Mouse (Mus musculus): ENCODE measurements around the gene Cntn4. TPM values are rescaled to one million over a fixed set of nuclear protein-coding genes. Genes with fewer than 3 reads are reported as not detected.

Cntn4 gene
- polyA plus RNA-seq (2017; shearing (Covaris generic)), result not detected

DNA sequence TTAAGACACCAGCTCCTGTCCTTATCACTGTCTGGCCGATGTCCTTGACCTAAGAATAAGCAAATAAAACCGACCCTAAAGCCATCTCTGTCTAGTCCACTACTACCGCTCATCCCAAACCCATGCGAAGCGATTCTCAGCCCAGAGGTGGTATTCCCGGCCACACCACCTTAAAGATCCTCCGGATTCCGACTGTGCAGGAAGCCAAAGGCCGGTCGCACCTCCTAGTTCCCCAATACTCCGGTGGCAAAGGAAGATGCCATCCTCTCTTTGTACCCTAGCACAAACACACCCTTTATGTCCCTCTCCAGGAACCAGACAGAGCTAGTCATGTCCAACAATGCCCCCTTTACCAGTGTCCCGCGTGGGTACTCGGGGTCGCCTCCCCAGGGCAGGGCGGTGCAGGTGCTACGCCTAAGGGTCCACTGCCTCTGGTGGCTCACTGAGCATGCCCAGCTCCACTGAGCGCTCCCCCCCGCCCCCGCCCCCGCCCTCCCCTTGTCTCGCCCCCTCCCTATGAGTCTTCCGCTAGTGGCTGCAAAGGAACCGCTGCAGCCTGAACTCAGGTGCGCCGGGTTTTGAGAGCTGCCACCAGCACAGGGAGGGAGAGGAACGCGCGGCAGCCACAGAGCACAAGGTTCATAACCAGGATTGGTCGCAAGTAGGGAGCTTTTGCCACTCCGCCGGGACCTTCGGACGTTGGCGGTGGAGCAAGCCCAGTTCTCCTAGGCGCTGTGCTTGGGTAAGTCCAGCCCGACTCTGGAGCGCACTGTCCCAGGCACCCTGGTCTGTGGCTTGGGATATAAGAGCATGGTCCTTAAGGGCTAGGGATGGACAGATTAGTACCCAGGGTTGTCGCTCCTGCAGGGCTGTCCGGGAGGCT is at the start of gene Cntn4:
TSS of gene Cntn4 (plus strand) at position 512 of the 883 bp plus-strand sequence.
- no peak for ATAC-seq

DNA sequence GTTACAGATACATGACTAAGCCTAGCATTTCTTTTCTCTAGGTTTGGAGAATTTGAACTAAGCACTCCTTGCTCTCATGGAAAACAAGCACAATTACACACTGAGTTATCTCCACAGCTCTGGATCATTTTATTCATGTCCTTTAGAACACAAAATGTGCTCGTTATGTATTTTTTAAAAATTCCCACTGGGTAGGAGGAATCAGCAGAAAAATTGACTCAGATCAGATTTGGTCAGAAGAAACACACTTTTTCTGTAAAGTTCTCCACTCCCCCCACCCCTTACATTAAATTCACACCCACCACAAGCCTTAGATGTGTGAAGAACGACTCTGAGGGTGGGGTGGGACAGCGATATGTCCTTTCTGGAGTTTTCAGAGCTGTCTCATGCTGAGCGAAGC is 3.2 kb upstream of the Cntn4 start:
- ATAC-seq, result no peak

DNA sequence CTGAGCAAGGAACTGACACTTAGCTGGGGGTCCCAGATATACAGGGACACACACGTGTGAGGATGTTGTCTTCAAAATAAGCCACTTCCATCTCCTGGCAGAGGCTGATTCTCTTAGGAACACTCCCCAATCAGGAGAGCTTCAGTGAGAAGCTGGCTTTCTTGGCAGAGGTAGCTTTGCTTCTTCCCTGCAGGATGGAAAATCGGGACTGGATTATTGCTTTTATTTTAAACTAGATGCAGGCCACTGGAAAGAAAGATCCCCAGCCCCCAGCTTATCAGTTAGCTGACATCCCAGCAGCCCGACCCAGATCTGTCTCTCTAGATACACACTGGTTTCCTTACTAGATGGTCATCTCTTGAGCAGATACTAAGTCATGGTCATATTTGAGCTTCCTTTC is 2.4 kb upstream of the Cntn4 start:
- ATAC-seq, result no peak

DNA sequence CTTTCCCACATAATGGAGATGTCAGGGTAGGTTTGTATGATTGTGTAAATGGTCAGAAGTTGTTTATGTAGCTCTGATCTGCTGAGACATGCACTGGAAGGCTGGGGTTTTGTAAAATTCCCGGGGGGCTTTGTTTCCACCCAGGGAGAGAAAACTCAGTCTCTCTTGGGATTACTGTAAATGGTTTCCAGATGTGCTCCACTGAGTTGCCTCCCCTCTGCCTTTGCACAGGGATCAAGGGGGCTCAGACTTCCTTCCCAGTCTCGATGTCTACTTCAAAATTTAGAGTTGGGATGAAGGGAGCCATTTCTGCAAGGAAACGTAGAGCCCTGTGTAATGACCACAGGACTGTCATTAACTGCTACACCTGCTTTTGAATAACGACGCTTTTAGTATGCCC is 823 bp upstream of the Cntn4 start:
- no peak for ATAC-seq

DNA sequence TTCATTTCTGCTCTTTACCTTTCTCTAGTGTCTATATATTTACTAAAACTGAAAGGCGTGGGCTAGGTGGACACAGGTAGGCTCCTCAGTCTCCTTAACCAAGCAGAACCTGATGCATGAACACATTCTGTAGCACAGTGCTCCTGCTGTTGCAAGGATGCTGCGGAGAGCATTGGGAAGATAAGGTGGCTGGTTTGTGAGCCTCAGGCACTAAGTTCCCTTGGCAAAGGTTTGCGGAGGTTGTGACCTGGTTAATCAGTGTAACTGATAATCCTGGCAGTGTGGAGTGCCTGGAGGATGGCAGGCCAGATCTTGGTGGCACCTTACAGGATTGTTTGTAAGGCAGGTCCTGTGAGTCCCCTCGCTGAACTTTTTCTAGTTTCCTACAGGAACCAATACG is 1.3 kb downstream of the Cntn4 start:
- ATAC-seq, result no peak

DNA sequence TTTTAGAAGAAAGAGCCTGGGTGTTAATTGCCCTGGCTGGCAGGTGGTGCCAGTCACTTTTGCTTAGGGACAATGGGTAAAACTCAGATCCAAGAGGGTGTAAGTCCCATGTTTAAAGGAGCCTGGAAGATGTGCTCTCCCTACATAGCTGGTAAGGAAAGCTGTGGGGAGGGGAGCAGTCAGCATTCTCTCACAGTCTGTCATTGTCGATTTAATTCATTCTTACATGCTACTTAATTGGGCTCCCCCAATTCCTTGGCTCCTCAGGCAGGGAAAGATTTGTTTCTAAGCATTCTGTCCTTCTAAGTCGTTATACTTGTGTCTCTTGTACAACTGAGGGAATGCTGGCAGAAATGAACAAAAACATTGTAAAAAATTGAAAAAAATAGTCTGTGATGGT is 4.0 kb downstream of the Cntn4 start:
- no peak for ATAC-seq

DNA sequence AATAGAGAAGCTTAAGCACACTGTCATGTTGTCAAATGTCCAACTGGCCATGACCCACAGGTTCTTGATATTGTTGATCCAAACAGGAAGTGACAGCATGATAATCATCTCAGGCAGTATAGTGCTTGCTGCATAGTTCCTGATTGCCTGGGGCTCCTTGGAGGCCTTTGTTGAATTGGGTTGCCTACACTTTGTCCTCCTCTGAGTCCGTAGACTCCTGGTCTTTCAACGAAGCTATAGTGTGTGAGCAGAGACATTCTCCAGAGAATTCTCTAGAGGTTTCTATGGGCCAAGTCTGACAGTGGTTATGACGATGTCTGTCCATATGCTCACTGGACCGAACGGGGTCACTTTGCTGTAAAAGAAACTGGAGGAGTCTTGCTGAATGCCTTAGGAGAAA is 5.8 kb downstream of the Cntn4 start:
- ATAC-seq, result no peak

DNA sequence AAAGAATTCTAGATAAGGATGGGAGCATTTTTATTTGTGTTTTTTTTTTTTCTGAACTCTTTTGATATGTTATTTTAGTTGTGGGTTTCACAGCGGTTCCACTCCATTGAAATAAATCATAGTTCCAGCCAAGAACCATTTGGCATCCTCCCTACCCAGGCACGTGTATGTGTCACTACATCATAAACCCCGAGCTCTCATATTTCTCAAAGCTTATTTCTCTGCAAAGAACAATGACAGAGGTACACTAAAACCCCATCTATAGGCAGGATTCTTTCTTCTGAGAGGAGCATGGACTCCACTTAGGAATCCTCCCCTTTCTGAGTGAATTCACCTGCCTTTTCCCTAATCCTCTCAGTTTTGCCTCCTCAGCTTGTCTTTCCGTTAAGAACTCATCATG is 6.7 kb downstream of the Cntn4 start:
- no peak for ATAC-seq

DNA sequence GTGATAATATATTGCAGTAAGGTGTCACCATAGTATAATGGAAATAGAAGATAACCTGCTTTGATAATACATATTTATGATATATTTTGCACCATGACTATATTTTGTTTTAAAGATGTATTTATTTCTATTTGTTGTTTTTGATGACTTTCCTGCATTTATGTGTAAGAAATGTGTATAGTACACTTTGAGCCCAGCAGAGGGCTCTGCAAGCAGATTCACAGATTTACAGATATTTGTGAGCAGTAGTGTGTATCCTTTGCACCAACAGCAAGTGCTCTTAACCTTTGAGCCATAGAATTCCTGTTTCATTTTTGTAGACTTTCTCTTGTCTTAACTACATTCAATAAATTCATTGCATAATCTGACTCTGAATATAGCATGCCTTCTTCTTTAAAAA is 10.7 kb downstream of the Cntn4 start:
- no peak for ATAC-seq

DNA sequence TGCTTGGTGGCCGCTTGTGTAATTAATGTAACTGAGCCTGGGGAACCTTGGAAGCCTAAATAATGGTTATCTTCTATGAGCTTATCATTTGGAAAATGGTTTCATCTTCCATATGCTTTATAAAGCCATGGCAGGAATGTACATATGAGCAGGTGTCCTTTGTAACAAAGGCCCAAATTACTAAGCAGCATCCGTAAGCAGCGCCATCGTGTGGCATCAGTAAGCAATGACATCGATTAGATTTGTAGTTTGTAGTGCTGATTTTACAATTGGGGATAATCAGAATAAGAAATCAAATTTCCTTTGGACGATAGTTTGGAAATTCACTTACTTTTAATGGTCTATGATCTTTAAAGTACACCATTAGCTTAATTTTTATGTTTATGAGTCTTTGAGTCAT is 64.6 kb downstream of the Cntn4 start:
- ATAC-seq, result no peak

DNA sequence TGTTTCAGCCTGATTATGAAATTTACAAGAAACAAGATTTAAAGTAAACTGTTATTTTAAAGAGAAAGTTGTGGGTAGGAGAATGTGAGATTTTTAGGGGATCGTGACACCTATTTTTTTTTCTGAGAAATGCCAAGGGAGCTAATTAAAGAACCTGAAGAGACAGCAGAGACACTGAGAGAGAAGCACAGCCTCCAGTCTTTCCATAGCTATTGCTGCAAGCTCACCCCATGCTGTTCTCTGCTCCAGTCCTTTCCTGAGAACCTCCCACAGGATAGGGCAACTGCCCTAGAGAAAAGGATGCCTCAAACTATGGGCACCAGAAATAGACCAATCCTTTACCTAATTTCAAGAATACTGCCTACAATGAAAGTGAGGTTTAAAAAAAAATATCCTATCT is 103.2 kb downstream of the Cntn4 start:
- no peak for ATAC-seq

DNA sequence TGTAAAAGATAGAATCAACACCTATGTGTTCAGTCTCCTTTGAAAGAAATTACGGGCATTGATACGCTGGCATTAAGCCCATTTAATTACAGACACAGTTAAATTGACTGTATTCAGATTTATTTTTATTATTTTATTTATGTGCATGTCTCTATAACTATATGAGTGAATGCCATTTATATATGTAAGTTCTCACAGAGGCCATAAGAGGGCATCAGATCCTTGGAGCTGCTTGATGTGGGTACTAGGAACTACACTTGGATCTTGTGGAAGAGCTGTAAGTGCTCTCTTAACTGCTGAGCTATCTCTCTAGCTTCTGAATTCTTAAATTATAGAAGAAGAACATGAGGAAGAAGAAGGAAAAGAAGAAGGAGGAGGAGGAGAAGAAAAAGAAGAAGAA is 111.0 kb downstream of the Cntn4 start:
- no peak for ATAC-seq

DNA sequence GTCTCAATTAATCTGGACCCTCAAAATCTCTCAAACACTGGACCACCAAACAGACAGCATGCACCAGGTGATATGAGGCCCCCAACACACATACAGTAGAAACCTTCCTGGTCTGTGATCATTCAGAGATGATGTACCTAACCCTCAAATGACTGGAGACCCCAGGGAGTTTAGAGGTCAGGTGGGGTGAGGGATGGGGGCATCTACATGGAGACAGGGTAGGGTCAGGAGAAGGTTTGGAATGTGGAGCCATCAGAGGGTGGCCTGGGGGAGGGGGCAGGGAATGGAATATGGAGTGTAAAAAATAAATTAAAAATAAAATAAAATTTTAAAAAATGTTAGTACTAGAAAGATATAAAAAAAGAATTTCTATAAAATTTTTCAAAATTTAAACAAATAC is 157.6 kb downstream of the Cntn4 start:
- no peak for ATAC-seq

DNA sequence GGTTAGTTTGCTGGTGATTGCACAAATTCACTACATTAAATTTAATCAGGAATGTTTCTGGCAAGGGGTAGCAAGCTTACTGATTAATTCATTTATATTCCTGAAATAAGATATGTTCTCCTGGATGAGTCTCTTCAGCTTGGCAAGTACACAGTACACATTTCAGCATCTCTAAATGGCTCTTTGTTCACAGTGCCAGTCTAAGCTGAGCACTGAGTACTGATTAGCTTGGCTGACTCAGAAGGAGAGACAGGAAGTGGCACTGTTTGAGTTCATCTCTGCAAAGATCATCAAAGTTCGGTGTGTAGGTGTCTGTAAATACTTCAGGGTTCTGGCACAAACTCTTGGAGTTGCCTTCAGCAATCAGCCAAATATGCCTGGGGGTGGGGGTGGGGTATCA is 169.8 kb downstream of the Cntn4 start:
- ATAC-seq, result no peak

DNA sequence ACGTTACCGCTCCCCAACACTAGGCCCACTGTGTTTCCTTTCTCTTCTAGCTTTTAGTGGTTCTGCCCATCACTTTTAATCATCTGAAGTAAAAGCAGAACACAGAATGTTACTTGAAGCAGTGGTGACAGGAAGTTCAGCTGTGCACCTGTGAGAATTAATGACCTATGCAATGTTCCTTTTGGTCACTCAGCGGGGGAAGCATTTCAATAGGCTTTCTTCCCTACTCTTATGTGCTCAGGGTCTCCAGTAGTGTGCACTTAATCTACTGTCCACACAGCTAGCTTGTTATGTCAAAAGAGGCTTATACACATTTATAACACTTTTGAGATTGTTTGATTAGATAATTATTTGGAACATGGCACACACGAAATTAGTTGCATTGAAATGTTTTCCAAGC is 215.4 kb downstream of the Cntn4 start:
- no peak for ATAC-seq

DNA sequence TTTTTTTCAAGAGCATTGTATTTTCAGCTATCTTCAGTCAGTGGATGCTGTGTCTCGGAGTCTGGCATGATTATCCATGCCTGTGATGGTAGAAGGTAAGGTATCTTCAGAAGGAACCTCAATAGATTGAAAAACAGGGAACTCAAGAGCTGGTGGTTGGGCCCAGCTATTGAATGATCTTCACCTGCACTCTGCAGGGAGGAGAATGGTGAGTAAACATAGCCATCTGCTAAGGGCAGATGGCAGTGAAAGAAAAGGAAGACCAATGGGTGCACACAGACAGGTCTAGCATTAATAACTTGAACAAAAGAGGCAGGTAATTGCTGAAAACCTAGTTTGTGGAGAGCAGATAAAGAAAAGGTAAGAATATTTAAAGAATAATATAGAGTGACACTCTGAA is 261.0 kb downstream of the Cntn4 start:
- no peak for ATAC-seq

DNA sequence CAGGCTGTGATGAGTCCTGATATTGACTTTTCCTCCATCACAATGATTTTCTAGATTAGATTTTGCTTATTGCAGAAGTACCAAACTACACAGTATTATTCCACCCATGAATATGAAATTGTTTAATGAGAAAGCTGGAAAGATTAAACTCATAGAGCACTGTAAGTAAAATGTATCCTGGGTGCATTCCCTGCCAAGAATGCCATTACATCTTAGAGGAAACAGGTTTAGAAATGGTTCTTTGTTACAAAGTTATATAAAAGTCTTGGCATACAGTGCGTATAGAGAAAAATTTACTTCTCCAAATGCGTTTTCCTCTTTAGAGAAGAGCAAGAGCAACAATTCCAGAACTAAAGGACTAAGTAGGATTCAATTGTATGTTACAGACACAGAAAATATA is 261.8 kb downstream of the Cntn4 start:
- no peak for ATAC-seq

DNA sequence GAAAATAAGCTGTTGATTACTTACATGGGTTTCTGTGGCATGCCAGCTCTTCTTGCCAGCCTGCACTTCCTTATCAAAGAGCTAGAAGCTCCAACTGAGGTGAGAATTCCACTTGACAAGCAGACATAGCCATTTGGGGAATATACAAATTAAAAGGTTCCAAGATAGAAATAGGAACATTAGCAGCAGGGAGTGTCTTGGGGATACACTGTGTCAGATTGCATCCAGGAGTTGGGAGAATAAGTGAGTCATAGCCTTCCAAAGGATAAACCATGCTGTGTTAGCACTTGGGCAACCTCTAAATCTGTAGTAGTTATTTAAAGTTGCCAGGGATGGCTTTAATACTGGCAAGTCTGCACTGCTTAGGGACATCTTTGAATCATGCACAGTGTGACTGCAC is 263.1 kb downstream of the Cntn4 start:
- ATAC-seq, result no peak

DNA sequence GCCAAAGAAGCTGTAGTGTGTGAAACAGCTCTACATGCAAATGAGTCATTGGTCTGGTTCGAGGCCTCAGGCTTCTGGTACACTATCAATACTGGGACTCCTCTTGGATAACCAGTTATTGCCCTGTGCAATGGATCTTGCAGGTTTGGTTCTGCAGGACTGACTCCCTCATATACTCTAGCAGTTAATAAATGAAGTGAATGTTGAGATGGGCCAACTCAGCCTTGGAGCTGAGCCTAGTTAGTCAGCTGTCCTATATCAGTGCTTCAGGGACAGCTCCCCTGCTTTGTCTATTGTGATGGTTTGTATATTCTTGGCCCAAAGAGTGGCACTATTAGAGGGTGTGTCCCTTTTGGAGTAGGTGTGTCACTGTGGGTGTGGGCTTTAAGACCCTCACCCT is 314.0 kb downstream of the Cntn4 start:
- no peak for ATAC-seq

DNA sequence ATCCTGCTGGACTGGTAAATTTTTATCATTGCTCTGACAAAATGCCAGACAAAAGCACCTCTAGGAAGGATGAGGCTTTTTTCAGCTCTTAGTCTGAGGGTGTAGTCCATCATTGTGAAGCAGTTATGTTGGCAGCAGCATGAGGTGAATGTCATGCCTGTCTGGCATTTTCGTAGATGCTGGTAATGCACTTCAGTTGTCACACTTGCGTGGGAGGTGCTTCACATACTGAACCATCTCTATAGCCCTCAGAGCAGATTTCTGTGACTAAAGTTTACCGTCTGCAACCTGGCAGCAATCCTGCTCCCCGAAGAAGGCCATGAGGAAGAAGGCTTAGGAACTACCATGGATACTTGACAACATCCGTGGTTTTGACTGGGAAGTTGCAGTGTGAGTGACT is 335.6 kb downstream of the Cntn4 start:
- no peak for ATAC-seq

DNA sequence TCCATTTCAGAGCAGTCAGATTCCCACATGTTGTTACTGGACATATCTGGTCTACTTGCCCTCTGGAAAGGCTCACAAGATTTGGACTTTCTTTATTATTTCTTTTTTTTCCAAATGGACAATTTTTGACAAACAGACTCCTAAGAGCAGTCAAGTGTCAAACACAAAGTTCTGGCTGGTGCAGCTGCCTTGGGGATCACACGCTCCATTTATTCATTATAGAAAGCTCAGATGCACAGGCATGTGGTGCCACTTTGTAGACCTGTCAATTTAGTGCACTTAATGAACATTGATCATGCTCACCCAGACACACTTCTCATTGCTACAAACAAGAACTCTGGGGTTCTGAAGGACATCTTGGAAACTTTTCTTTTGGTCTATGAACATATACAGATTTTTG is 337.7 kb downstream of the Cntn4 start:
- ATAC-seq, result no peak

DNA sequence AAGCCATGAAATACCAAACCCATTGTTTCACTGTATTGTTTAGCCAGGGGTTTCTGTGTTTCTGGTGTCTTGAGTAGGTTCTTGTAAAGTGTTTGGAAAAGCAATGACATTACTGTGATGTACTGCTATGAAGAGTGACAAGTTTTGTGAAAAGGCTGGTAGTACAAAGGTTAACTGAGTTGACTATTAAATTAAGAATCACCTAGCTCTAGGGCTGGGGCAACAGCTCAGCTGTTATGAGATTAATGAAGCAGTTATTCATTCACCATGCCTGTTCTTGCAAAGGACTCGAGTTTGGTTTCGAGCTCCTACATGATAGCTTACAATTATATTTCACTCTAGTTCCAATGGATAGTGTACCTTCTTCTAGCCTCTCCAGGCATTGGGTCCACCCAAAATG is 371.4 kb downstream of the Cntn4 start:
- ATAC-seq, result no peak

DNA sequence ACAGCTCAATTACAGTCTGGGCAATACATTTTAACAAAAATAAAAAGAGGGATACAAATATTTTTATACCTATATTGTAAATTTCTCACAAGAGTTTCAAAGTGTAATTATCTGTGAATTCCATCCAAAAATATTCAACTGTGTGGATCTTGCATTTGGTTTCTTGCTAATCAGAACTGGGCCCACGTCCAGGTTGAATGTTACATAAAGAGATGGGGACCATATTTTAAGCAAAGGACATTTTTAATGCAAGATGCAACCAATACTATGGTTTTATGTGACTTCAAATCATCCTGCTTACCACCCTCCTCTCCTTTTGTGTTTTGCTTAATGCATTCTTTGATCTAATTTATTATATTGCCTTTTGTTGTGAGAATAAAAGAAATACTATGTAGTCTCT is 378.7 kb downstream of the Cntn4 start:
- no peak for ATAC-seq

DNA sequence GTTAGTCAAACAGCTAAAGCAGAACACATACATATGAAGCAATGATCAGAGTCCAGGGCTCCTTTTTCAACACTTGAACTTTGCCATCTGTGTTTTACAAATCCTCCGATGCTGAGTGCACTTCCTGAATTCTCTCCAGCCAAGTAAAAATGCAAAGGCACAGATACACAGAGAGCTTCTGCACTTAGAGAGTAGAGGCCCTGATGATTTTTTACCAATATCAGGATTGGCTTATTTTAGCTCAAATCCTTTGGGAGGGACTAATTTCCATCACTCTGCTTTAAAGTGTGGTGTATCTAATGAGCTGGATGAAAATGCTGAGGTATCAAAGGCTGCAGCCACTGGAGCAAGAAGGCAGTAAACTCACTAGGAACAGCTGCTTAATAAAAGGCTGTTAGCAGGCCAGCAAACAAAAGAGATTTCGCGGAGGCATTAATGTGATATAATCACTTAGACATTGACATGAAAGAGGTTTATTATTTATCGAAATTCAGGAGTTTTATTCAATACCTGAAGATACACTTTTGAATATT is 400.7 kb downstream of the Cntn4 start:
- no peak for ATAC-seq

DNA sequence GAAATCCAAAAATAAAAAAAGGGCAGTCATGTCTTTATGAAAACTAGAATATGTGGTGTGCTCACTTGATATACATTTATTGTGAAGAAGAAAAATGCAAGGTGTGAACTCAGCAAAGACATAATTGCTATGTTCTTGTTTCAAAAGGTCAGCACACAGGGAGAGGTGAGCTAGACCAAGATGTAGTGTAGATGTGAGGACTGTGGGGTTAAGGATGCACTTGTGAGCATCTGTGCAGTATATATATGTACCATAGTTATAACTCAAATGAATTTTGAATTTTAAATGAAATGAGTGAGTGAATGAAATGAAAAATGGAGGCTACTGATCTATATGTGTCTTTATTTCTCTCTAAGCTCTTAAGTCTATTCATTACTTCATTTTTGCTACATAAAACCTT is 401.2 kb downstream of the Cntn4 start:
- ATAC-seq, result no peak

Measured in activated CD4-positive, CD25-positive, alpha-beta regulatory T cell, adult 4 months (primary cell).